Mouse (Mus musculus) olfactory bulb, adult 2 months (tissue): ENCODE measurements around the gene Wdr82.

Source experiments
- CTCF ChIP-seq: fragments of 200-500 bp; IDR thresholded peaks from 2 replicates; pipeline ENCODE4 v1.5.1; 2012; ENCODE audit warnings: low read depth, mild to moderate bottlenecking, low read length, moderate library complexity; ENCODE audit not compliant: insufficient read depth
- POLR2A ChIP-seq: fragments of 200-500 bp; IDR thresholded peaks from 2 replicates; pipeline ENCODE4 v1.6.1; 2012; ENCODE audit warnings: mild to moderate bottlenecking, low read depth, low read length, moderate library complexity; ENCODE audit not compliant: insufficient read depth

DNA sequence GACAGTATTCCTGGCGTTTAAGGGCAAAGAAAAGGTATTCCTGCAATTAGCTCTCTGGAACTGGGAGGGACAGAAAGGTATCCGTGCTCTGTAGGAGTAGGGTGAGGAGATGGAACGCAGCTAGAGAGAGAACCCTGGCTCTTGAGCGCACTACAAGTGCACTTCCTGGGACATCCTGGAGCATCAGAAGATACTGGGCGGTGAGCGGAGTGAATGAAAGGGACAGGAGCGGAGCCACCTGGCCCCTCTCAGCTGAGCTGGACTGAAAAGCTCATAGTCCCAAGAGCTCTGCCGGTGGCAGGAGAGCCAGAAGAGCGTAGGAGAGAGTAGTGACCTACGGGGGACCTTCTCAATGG, 21.4 kb upstream of the Wdr82 start:
- TF ChIP-seq POLR2A (no peak), CTCF (no peak)
